ENCODE assay signal across 17 mouse cellular contexts in genomic region chr15:79456546-79456945, GRCm38 (mm10). TPM values are rescaled to one million over a fixed set of nuclear protein-coding genes. Genes with fewer than 3 reads are reported as not detected.
DNase-seq lines count a peak whose midpoint lies in the region; ATAC-seq and TF ChIP-seq lines count a peak whose summit lies in the region.
"Had no signal": no experiment of that assay in that cellular context is flagged by ENCODE, and none has a peak within 500 bp of the region (broad histone marks: within the 10 kb centered on the region; RNA-seq: fewer than 3 reads in every experiment).

No protein-coding gene starts in this region.

- 63% methylated on average over 6 of the region's 6 CpGs for WGBS in heart, embryonic 10.5 days
- 68% methylated on average over 6 of the region's 6 CpGs for WGBS in kidney, postnatal 0 days
- 67% methylated on average over 6 of the region's 6 CpGs for WGBS in thymus, adult 2 months

- no peak overlapping the region for H3K4me2 ChIP-seq in kidney, postnatal 0 days (ENCODE audit: low read length)

- no peak for ATAC-seq in kidney, postnatal 0 days (replicated peaks; ENCODE audit: low FRiP score, low read depth)
- ATAC-seq in common myeloid progenitor, adult 5-6 weeks (replicated peaks; ENCODE audit: low read depth, poor library complexity, severe bottlenecking) = peak; percentile 60
- ATAC-seq in megakaryocyte, adult 5-6 weeks (ENCODE audit: poor library complexity, severe bottlenecking) = 0 out of 2 replicates have a peak, but pooled peaks have one; percentile 31
- no peak for ATAC-seq in inflammation-experienced regulatory T-cells, adult 6 months
- ATAC-seq: activated CD4-positive, CD25-positive, alpha-beta regulatory T cell, adult 4 months; midbrain, embryonic 16.5 days had no signal

- H3K9me3 ChIP-seq in heart, embryonic 10.5 days = no peaks in the 10 kb centered on the region
- H3K9me3 ChIP-seq in kidney, postnatal 0 days (replicated peaks; ENCODE audit: low read length) = no peaks in the 10 kb centered on the region
- H3K9me3 ChIP-seq: neural tube, embryonic 13.5 days had no signal

- peaks cover 34% of the 10 kb centered on the region for H3K27me3 ChIP-seq in heart, embryonic 10.5 days (ENCODE audit: insufficient read depth, poor library complexity, severe bottlenecking)
- H3K27me3 ChIP-seq in kidney, postnatal 0 days (ENCODE audit: insufficient read depth, low read length) = no peaks in the 10 kb centered on the region
- no peaks in the 10 kb centered on the region for H3K27me3 ChIP-seq in thymus, adult 2 months (ENCODE audit: control insufficient read depth, insufficient read depth, low read length)

- DNase-seq in heart, embryonic 10.5 days (ENCODE audit: low spot score) = no peak
- DNase-seq in heart, postnatal 36 days = no peak
- peak; percentile 63 for DNase-seq in kidney, postnatal 0 days (ENCODE audit: low spot score)
- DNase-seq in kidney, postnatal 4 days = no peak
- no peak for DNase-seq in thymus, adult 2 months
- DNase-seq: B cell, adult 2 months; cerebellum, adult 18-20 months; embryo, embryonic 11 days; kidney, adult 18-20 months; spleen, adult 18-20 months had no signal

- H3K9ac ChIP-seq in kidney, postnatal 0 days (ENCODE audit: low read depth, low read length) = no peak overlapping the region
- H3K9ac ChIP-seq: neural tube, embryonic 13.5 days had no signal

- H3K27ac ChIP-seq in heart, embryonic 10.5 days = peak overlapping the region; percentile 70
- H3K27ac ChIP-seq in kidney, postnatal 0 days = no peak overlapping the region
- no peak overlapping the region for H3K27ac ChIP-seq in thymus, adult 2 months (ENCODE audit: control insufficient read depth, insufficient read depth, low read length)
- H3K27ac ChIP-seq: neural tube, embryonic 13.5 days had no signal

- intact Hi-C loops in heart, postnatal 36 days (cut with DNase I) = no loop called here

- peaks cover 29% of the 10 kb centered on the region for H3K4me1 ChIP-seq in heart, embryonic 10.5 days
- H3K4me1 ChIP-seq in kidney, postnatal 0 days (replicated peaks; ENCODE audit: insufficient read depth, low read length) = peaks cover 11% of the 10 kb centered on the region; the same call in 1 of the 2 replicates
- peaks cover 13% of the 10 kb centered on the region for H3K4me1 ChIP-seq in thymus, adult 2 months (replicated peaks; ENCODE audit: control insufficient read depth, insufficient read depth, low read length)

- no peak for TF ChIP-seq CTCF in kidney, postnatal 0 days (IDR thresholded peaks at IDR 0.05; ENCODE audit: low read depth)
- no peak for TF ChIP-seq CTCF in thymus, adult 2 months (IDR thresholded peaks at IDR 0.05; ENCODE audit: borderline replicate concordance, control insufficient read depth, extremely low read depth, insufficient read depth, low read length, poor library complexity)

- H3K36me3 ChIP-seq in heart, embryonic 10.5 days = no peaks in the 10 kb centered on the region
- H3K36me3 ChIP-seq in kidney, postnatal 0 days (ENCODE audit: insufficient read depth, low read length) = no peaks in the 10 kb centered on the region
- H3K36me3 ChIP-seq in thymus, adult 2 months (ENCODE audit: control insufficient read depth, insufficient read depth, low read length) = no peaks in the 10 kb centered on the region
- H3K36me3 ChIP-seq: neural tube, embryonic 13.5 days had no signal

- 0 out of 2 replicates have a peak overlapping the region, but pooled peaks have one; percentile 8 for H3K4me3 ChIP-seq in heart, embryonic 10.5 days
- no peak overlapping the region for H3K4me3 ChIP-seq in kidney, postnatal 0 days (replicated peaks; ENCODE audit: low read depth, low read length)
- H3K4me3 ChIP-seq in thymus, adult 2 months (ENCODE audit: control insufficient read depth, insufficient read depth, low read length) = no peak overlapping the region
- H3K4me3 ChIP-seq: erythroblast, embryonic 14.5 days; neural tube, embryonic 13.5 days had no signal

- no peak for TF ChIP-seq POLR2A in thymus, adult 2 months (IDR thresholded peaks at IDR 0.05; ENCODE audit: control insufficient read depth, extremely low read depth, insufficient read depth, low read length, poor library complexity)

RNA-seq across cellular contexts. Expression of gene Csnk1e, which starts 1.2 kb away (rescaled TPM):
- 87.9 and 102 TPM in 2 replicates for polyA plus RNA-seq in heart, embryonic 10.5 days (2016; fragmentation: Nextera tagmentation; extraction: Ambion mirVana)
- total RNA-seq in heart, postnatal 36 days (2021) = 10 to 100 TPM; 55.8 to 60.5 TPM
- 50.9 and 53.9 TPM in 2 replicates for polyA plus RNA-seq in kidney, postnatal 0 days (2015; fragmentation: Nextera tagmentation; extraction: Ambion mirVana)
- total RNA-seq in common myeloid progenitor, adult 5-6 weeks (2017) = 40.3 and 46.5 TPM in 2 replicates
- 33.3 and 39.4 TPM in 2 replicates for total RNA-seq in megakaryocyte, adult 5-6 weeks (2015)
- total RNA-seq in megakaryocyte, adult 5-6 weeks (2017) = 29.3 and 32.0 TPM in 2 replicates
- polyA plus RNA-seq in thymus, adult 2 months (2012; rRNA removed) = 155 and 173 TPM in 2 replicates
- 1 to 10 TPM; 4.2 to 6.5 (median 4.4) TPM for polyA plus RNA-seq in inflammation-experienced regulatory T-cells, adult 6 months (2017; shearing (Covaris generic))

RNA-seq across cellular contexts. Expression of gene Kcnj4, which starts 48.5 kb away (rescaled TPM):
- polyA plus RNA-seq in heart, embryonic 10.5 days (2016; fragmentation: Nextera tagmentation; extraction: Ambion mirVana) = 0.06 TPM in 1 of 2 replicates, not detected in the other
- under 1 TPM in 1 of 2 experiments, not detected in 1; 0.11 TPM for total RNA-seq in heart, postnatal 36 days (2021)
- 0.11 TPM in 1 of 2 replicates, not detected in the other for polyA plus RNA-seq in kidney, postnatal 0 days (2015; fragmentation: Nextera tagmentation; extraction: Ambion mirVana)
- not detected in 2 replicates for total RNA-seq in common myeloid progenitor, adult 5-6 weeks (2017)
- not detected in 2 replicates for total RNA-seq in megakaryocyte, adult 5-6 weeks (2015)
- not detected in 2 replicates for total RNA-seq in megakaryocyte, adult 5-6 weeks (2017)
- polyA plus RNA-seq in thymus, adult 2 months (2012; rRNA removed) = not detected in 2 replicates
- polyA plus RNA-seq in inflammation-experienced regulatory T-cells, adult 6 months (2017; shearing (Covaris generic)) = not detected
- polyA plus RNA-seq: activated CD4-positive, CD25-positive, alpha-beta regulatory T cell, adult 4 months; erythroblast, embryonic 14.5 days; midbrain, embryonic 16.5 days; neural tube, embryonic 13.5 days had no signal

RNA-seq across cellular contexts. Expression of gene Tmem184b, which starts 53.2 kb away (rescaled TPM):
- 67.7 and 76.3 TPM in 2 replicates for polyA plus RNA-seq in heart, embryonic 10.5 days (2016; fragmentation: Nextera tagmentation; extraction: Ambion mirVana)
- total RNA-seq in heart, postnatal 36 days (2021) = 10 to 100 TPM; 37.0 to 43.0 TPM
- 44.4 and 47.5 TPM in 2 replicates for polyA plus RNA-seq in kidney, postnatal 0 days (2015; fragmentation: Nextera tagmentation; extraction: Ambion mirVana)
- total RNA-seq in common myeloid progenitor, adult 5-6 weeks (2017) = 3.4 and 4.2 TPM in 2 replicates
- total RNA-seq in megakaryocyte, adult 5-6 weeks (2015) = 31.1 and 33.3 TPM in 2 replicates
- total RNA-seq in megakaryocyte, adult 5-6 weeks (2017) = 10.4 and 12.2 TPM in 2 replicates
- 225 and 303 TPM in 2 replicates for polyA plus RNA-seq in thymus, adult 2 months (2012; rRNA removed)
- 10 to 100 TPM in 1 of 3 experiments, 1 to 10 TPM in 2; 8.2 to 12.8 (median 9.2) TPM for polyA plus RNA-seq in inflammation-experienced regulatory T-cells, adult 6 months (2017; shearing (Covaris generic))

RNA-seq across cellular contexts. Expression of gene Kdelr3, which starts 59.7 kb away (rescaled TPM):
- 29.8 and 40.5 TPM in 2 replicates for polyA plus RNA-seq in heart, embryonic 10.5 days (2016; fragmentation: Nextera tagmentation; extraction: Ambion mirVana)
- 1 to 10 TPM; 6.5 to 7.2 TPM for total RNA-seq in heart, postnatal 36 days (2021)
- polyA plus RNA-seq in kidney, postnatal 0 days (2015; fragmentation: Nextera tagmentation; extraction: Ambion mirVana) = 41.6 and 54.9 TPM in 2 replicates
- total RNA-seq in common myeloid progenitor, adult 5-6 weeks (2017) = not detected in 2 replicates
- not detected in 2 replicates for total RNA-seq in megakaryocyte, adult 5-6 weeks (2015)
- not detected in 2 replicates for total RNA-seq in megakaryocyte, adult 5-6 weeks (2017)
- polyA plus RNA-seq in thymus, adult 2 months (2012; rRNA removed) = 2.0 and 3.4 TPM in 2 replicates
- 1 to 10 TPM in 1 of 3 experiments, under 1 TPM in 2; 0.40 to 1.8 (median 0.42) TPM for polyA plus RNA-seq in inflammation-experienced regulatory T-cells, adult 6 months (2017; shearing (Covaris generic))
- polyA plus RNA-seq: erythroblast, embryonic 14.5 days had no signal

Comparison
In these comparisons a context has a peak if more than half of its experiments do, and no peak if none do; other contexts are left out.
1. ATAC-seq: peak in common myeloid progenitor, adult 5-6 weeks (single experiment) and megakaryocyte, adult 5-6 weeks (single experiment); none in kidney, postnatal 0 days (single experiment) and inflammation-experienced regulatory T-cells, adult 6 months (single experiment).